Mouse (Mus musculus): ENCODE measurements at regions not wholly inside any gene's neighbourhood (a gene's known extent, or its start where the extent isn't known, plus 50 kb on each side); places are given as distances from the start of the nearest gene placed in this dataset.

DNA sequence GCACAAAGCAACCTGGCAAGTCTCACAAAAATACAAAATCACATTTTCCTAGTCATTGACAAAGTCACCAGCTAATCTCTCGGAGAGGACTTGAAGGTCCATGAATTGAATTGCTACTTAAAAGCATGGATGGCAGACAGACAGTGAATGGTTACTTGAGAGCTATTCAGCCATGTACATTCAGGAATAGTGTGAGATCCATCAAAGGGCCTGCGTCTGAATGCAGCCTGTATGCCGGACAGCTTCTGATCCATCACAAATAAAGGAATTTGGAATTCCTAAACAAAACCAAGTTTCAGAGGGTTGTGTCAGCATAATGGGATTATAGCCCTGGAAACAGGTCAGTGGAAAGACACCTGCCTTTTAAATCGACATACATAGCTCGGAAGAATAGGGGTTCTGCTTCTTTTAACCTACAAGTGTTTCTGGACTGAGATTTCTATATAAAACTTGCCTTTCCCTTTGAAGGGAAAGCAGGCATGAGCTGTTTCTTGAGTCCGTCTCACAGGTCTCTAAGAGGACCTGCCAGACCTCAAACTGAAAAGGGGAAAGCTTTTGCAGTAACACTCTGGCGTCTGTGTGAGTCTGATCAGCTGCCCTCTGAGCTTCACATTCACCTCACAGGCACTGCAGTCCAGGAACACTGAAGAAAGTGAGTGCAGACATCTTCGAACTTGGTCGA is 144.1 kb upstream of the Nabp1 start:
- H3K4me1 ChIP-seq (replicated peaks; ENCODE audit: control insufficient read depth, insufficient read depth, low read length), result peaks cover 2% of the 10 kb centered on the region; the same call in 1 of the 2 replicates
- H3K9me3 ChIP-seq (ENCODE audit: control insufficient read depth, low read length), result no peaks in the 10 kb centered on the region
- no peak overlapping the region for H3K27ac ChIP-seq (ENCODE audit: low read depth, low read length)
- H3K27me3 ChIP-seq (ENCODE audit: control insufficient read depth, insufficient read depth, low read length), result no peaks in the 10 kb centered on the region
- no peak overlapping the region for H3K4me2 ChIP-seq (ENCODE audit: low read depth, low read length, severe bottlenecking)
- H3K36me3 ChIP-seq (ENCODE audit: control insufficient read depth, insufficient read depth, low read length), result no peaks in the 10 kb centered on the region
- 25% methylated on average over 9 of the region's 9 CpGs for WGBS
- H3K4me3 ChIP-seq (ENCODE audit: low read depth, low read length), result no peak overlapping the region
- peak; percentile 40; the same call in 1 of the 2 replicates for ATAC-seq (replicated peaks; ENCODE audit: low FRiP score)
- DNase-seq (ENCODE audit: low spot score), result no peak
- no peak overlapping the region for H3K9ac ChIP-seq (ENCODE audit: low read length)

DNA sequence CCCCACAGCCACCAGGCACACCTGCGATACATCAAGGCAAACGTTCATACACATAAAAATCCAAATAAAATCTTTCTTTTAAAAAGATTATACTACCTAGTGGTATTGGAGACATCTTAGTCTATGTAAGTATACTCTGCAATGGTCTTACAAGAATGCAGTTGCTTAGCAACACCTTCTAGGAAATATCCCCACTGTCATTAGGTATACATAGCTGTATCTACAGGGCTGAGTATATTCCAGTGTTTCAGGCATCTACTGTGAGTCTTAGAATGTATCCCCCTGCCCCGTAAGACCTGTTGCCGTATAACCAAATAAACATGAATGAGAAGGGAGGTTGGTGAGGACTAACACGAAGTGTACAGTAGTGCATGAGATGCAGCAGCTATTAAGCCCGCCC is 142.8 kb upstream of the Nabp1 start:
- Histone ChIP-seq H3K4me1 (replicated peaks; ENCODE audit: control insufficient read depth, insufficient read depth, low read length) (peaks cover 3% of the 10 kb centered on the region; the same call in 1 of the 2 replicates), H3K27ac (ENCODE audit: low read depth, low read length) (no peak overlapping the region)

DNA sequence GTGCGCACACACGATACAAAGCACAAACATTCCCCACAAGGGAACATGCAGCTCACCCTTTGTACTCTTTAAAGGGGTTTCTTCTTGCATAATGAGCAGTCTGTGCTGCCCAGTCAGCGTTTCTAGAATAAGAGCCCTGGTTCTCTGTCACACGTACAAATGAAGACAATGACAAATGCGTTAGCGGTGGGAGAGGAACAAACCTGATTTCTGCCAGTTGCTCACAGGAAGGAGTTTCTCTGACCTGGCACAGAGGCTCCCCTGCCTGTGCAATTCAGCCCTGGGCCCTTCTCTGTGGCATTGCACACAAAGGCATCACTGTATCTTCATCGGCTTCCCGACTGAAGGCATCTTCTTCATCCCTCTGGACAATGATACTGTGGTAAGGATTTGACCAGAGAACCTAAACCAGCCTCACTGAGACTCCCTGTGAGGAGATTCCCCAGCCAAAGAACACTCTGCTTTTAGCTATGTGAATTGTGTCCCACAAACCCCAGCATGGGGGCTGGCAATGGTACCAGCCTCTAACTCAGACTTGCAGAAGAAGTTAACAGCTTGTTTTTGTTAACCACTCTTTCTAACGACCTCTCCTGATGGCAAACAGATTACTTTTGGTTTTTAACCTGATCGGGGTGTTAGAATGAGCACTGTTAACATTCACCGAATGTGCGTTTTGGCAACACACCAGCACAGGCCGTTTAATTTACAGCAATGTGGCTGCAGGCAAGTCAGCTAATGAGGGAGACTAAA is 139.5 kb upstream of the Nabp1 start:
- DNase-seq (ENCODE audit: low spot score), result no peak
- ATAC-seq (replicated peaks; ENCODE audit: low FRiP score), result peak; percentile 66
- Histone ChIP-seq H3K9me3 (ENCODE audit: control insufficient read depth, low read length) (no peaks in the 10 kb centered on the region), H3K4me2 (ENCODE audit: low read depth, low read length, severe bottlenecking) (no peak overlapping the region), H3K4me3 (ENCODE audit: low read depth, low read length) (no peak overlapping the region), H3K9ac (ENCODE audit: low read length) (0 out of 2 replicates have a peak overlapping the region, but pooled peaks have one; percentile 7), H3K4me1 (replicated peaks; ENCODE audit: control insufficient read depth, insufficient read depth, low read length) (peaks cover 3% of the 10 kb centered on the region; the same call in 1 of the 2 replicates), H3K36me3 (ENCODE audit: control insufficient read depth, insufficient read depth, low read length) (no peaks in the 10 kb centered on the region), H3K27me3 (ENCODE audit: control insufficient read depth, insufficient read depth, low read length) (no peaks in the 10 kb centered on the region), H3K27ac (ENCODE audit: low read depth, low read length) (no peak overlapping the region)
- WGBS, result 23% methylated on average over 13 of the region's 13 CpGs

More for the DNA sequence above, 142.8 kb upstream of the Nabp1 start:
- no peak overlapping the region for H3K4me2 ChIP-seq (ENCODE audit: low read depth, low read length, severe bottlenecking)
- H3K27me3 ChIP-seq (ENCODE audit: control insufficient read depth, insufficient read depth, low read length), result no peaks in the 10 kb centered on the region
- DNase-seq (ENCODE audit: low spot score) (no peak), ATAC-seq (replicated peaks; ENCODE audit: low FRiP score) (no peak)
- H3K36me3 ChIP-seq (ENCODE audit: control insufficient read depth, insufficient read depth, low read length), result no peaks in the 10 kb centered on the region
- 93% methylated on average over 6 of the region's 6 CpGs for WGBS
- H3K9me3 ChIP-seq (ENCODE audit: control insufficient read depth, low read length), result no peaks in the 10 kb centered on the region
- H3K4me3 ChIP-seq (ENCODE audit: low read depth, low read length), result no peak overlapping the region
- no peak overlapping the region for H3K9ac ChIP-seq (ENCODE audit: low read length)

DNA sequence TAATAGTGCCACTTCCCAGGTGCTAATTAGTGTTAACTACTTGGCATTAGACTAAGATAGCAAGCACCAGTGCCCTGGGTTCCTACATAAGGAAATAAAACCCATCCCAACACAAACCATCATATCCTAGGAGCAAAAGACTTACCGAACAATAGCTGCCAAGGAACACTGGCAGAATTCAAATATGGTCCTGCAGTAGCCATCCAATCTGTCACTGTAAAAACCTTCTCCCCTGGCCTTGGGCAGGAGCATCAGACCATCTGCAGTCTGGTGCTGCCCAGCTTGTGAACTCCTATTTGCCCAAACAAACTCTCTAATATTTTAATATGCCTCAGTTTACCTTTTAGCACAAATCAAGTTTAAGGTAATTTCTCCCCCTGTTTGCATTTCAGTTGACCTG is 137.9 kb upstream of the Nabp1 start:
- Histone ChIP-seq H3K9ac (ENCODE audit: low read length) (no peak overlapping the region), H3K27me3 (ENCODE audit: control insufficient read depth, insufficient read depth, low read length) (no peaks in the 10 kb centered on the region), H3K36me3 (ENCODE audit: control insufficient read depth, insufficient read depth, low read length) (no peaks in the 10 kb centered on the region), H3K9me3 (ENCODE audit: control insufficient read depth, low read length) (no peaks in the 10 kb centered on the region), H3K27ac (ENCODE audit: low read depth, low read length) (no peak overlapping the region), H3K4me2 (ENCODE audit: low read depth, low read length, severe bottlenecking) (no peak overlapping the region), H3K4me3 (ENCODE audit: low read depth, low read length) (no peak overlapping the region), H3K4me1 (replicated peaks; ENCODE audit: control insufficient read depth, insufficient read depth, low read length) (peaks cover 3% of the 10 kb centered on the region; the same call in 1 of the 2 replicates)
- no peak for DNase-seq (ENCODE audit: low spot score)
- ATAC-seq (replicated peaks; ENCODE audit: low FRiP score), result no peak
- 97% methylated on average over 1 of the region's 1 CpGs for WGBS

DNA sequence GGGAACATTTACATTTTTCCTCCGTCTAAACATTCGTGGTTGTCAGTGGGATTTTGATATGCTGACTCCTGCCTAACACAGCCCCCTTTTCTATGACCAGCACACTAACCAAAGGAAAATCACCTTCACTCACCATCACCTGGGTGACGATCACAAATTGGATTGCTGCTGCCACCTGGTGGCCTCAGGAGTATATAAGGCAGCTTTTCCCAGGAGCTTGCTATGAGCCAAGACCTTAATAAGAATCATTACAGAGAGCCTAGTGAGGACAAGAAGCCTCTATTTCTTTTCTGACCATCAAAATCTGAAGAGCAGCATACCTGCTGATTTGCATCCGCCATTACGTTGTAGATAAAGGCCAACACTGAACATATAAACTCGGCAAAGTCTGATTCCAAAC is 137.3 kb upstream of the Nabp1 start:
- peak; percentile 57 for ATAC-seq (replicated peaks; ENCODE audit: low FRiP score)
- no peak overlapping the region for H3K4me2 ChIP-seq (ENCODE audit: low read depth, low read length, severe bottlenecking)
- no peak overlapping the region for H3K4me3 ChIP-seq (ENCODE audit: low read depth, low read length)
- no peaks in the 10 kb centered on the region for H3K36me3 ChIP-seq (ENCODE audit: control insufficient read depth, insufficient read depth, low read length)
- no peaks in the 10 kb centered on the region for H3K9me3 ChIP-seq (ENCODE audit: control insufficient read depth, low read length)
- peak; percentile 62 for DNase-seq (ENCODE audit: low spot score)
- H3K4me1 ChIP-seq (replicated peaks; ENCODE audit: control insufficient read depth, insufficient read depth, low read length), result peaks cover 3% of the 10 kb centered on the region; the same call in 1 of the 2 replicates
- no peak overlapping the region for H3K9ac ChIP-seq (ENCODE audit: low read length)
- WGBS, result 26% methylated on average over 6 of the region's 6 CpGs
- H3K27me3 ChIP-seq (ENCODE audit: control insufficient read depth, insufficient read depth, low read length), result no peaks in the 10 kb centered on the region
- no peak overlapping the region for H3K27ac ChIP-seq (ENCODE audit: low read depth, low read length)

DNA sequence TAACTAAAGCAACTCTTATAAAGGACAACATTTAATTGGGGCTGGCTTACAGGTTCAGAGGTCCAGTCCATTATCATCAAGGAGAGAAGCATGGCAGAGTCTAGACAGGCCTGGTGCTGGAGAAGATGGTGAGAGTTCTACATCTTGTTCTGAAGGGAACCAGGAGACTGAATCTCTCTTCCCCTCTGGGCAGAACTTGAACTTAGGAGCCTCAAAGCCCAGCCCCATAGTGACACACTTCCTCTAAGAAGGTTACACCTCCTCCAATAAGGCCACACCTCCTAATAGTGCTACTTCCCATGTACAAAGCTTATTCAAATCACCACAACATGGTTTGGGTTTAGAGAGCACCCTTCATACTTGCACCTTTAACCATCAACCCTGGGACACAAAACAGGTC is 136.5 kb upstream of the Nabp1 start:
- DNase-seq (ENCODE audit: low spot score) (no peak), ATAC-seq (replicated peaks; ENCODE audit: low FRiP score) (no peak)
- Histone ChIP-seq H3K27me3 (ENCODE audit: control insufficient read depth, insufficient read depth, low read length) (no peaks in the 10 kb centered on the region), H3K4me1 (replicated peaks; ENCODE audit: control insufficient read depth, insufficient read depth, low read length) (peaks cover 3% of the 10 kb centered on the region; the same call in 1 of the 2 replicates), H3K9ac (ENCODE audit: low read length) (no peak overlapping the region), H3K9me3 (ENCODE audit: control insufficient read depth, low read length) (no peaks in the 10 kb centered on the region), H3K36me3 (ENCODE audit: control insufficient read depth, insufficient read depth, low read length) (no peaks in the 10 kb centered on the region), H3K4me3 (ENCODE audit: low read depth, low read length) (no peak overlapping the region), H3K4me2 (ENCODE audit: low read depth, low read length, severe bottlenecking) (no peak overlapping the region), H3K27ac (ENCODE audit: low read depth, low read length) (no peak overlapping the region)

DNA sequence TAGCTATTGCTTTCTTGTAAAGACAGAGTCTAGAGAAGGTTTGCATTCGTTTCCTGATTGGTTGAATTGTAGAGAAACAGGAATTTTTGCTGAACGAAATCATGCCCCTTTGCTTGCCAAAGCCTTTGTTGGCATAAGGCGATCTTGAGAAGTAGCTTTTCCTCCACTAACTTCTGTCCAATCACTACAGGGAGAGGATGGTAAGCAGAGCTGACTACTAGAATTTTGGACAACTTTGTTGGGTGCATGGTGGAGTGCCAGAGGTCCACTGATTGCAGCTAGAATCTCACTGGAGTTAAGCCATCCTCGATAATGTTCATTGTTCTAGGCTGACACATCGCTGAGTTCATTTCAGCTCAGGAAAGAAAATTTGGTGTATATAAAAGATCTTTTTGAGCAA is 131.1 kb upstream of the Nabp1 start:
- ATAC-seq (replicated peaks; ENCODE audit: low FRiP score) (no peak), DNase-seq (ENCODE audit: low spot score) (no peak)
- Histone ChIP-seq H3K27ac (ENCODE audit: low read depth, low read length) (no peak overlapping the region), H3K4me3 (ENCODE audit: low read depth, low read length) (no peak overlapping the region), H3K9me3 (ENCODE audit: control insufficient read depth, low read length) (no peaks in the 10 kb centered on the region), H3K4me2 (ENCODE audit: low read depth, low read length, severe bottlenecking) (no peak overlapping the region), H3K9ac (ENCODE audit: low read length) (no peak overlapping the region), H3K4me1 (replicated peaks; ENCODE audit: control insufficient read depth, insufficient read depth, low read length) (peaks cover 5% of the 10 kb centered on the region; the same call in 1 of the 2 replicates), H3K27me3 (ENCODE audit: control insufficient read depth, insufficient read depth, low read length) (no peaks in the 10 kb centered on the region), H3K36me3 (ENCODE audit: control insufficient read depth, insufficient read depth, low read length) (no peaks in the 10 kb centered on the region)
- WGBS, result 87% methylated on average over 5 of the region's 5 CpGs

DNA sequence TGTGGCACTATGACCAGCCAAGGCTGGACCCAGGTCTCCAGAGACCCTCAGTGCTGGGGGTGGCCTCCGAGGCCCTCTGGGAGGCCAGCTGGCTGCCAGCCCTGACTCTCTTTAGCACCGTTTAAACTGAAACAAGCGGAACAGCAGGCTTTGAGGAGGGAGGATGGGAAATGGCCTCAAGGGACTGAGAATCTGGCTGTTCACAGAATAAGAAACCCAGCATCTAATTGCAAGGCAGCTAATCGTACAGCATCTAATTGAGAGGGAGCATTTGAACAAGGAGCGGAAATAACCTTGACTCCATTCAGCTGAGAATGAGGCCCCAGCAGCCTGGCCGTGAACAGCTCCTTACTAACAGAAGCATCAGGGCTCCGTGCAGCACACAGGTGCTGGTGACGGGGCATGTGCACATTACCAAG is 129.2 kb upstream of the Nabp1 start:
- Histone ChIP-seq H3K9ac (ENCODE audit: low read length) (no peak overlapping the region), H3K9me3 (ENCODE audit: control insufficient read depth, low read length) (no peaks in the 10 kb centered on the region), H3K27ac (ENCODE audit: low read depth, low read length) (no peak overlapping the region), H3K4me3 (ENCODE audit: low read depth, low read length) (no peak overlapping the region), H3K4me1 (replicated peaks; ENCODE audit: control insufficient read depth, insufficient read depth, low read length) (peaks cover 5% of the 10 kb centered on the region; the same call in 1 of the 2 replicates), H3K36me3 (ENCODE audit: control insufficient read depth, insufficient read depth, low read length) (no peaks in the 10 kb centered on the region), H3K4me2 (ENCODE audit: low read depth, low read length, severe bottlenecking) (0 out of 2 replicates have a peak overlapping the region, but pooled peaks have one; percentile 19), H3K27me3 (ENCODE audit: control insufficient read depth, insufficient read depth, low read length) (no peaks in the 10 kb centered on the region)
- peak; percentile 64 for DNase-seq (ENCODE audit: low spot score)
- peak; percentile 79 for ATAC-seq (replicated peaks; ENCODE audit: low FRiP score)
- 23% methylated on average over 8 of the region's 8 CpGs for WGBS
